Mouse (Mus musculus): ENCODE results near the gene Olfr1354.
"Not testable (repeated sequence)": the region's sequence is repeated elsewhere in the genome, so short reads cannot be mapped to it uniquely, and the experiment has no call there.

Gene Olfr1354

GRCm38 (mm10) chr10:78912871-78913270 is at the start of gene Olfr1354:
Gene Olfr1354, plus strand, starts transcription at chr10:78913171.
- in situ Hi-C loops (cut with MboI; ENCODE audit: low sequenced_read_pairs) = not testable (repeated sequence)

DNA sequence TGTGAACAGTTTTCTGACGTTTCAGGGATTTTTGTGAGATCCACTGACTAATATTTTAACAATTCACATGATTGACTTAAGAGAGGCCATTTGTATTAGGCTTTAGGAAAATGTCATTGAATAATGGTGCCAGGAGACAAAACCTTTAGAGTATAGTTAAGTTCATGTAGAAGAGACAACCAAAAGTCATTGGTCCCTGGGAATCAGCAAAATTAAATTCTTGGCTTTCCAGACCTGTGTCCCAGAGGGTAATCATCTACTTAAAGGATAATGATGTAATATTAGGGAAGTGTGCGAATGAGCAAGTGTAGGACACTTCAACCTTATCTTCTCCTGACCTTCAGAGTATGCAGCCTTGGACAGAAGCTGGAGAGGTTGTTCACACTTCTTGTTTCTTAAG is 37.7 kb upstream of the Olfr1354 start, which contains the start of gene Olfr1355:
Gene Olfr1355 (plus strand): TSS at position 301 of the 400 bp plus-strand sequence.
- in situ Hi-C loops (cut with MboI; ENCODE audit: low sequenced_read_pairs) = no loop called here

DNA sequence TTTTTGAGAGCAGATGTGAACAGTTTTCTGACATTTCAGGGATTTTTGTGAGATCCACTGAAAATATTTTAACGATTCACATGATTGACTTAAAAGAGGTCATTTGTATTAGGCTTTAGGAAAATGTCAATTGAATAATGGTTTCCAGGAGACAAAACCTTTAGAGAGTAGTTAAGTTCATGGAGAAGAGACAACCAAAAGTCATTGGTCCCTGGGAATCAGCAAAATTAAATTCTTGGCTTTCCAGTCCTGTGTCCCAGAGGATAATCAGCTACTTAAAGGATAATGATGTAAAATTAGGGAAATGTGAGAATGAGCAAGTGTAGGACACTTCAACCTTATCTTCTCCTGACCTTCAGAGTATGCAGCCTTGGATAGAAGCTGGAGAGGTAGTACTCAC is 37.4 kb downstream of the Olfr1354 start, which contains the start of gene Olfr8:
Gene Olfr8 (plus strand): TSS at position 301 of the 400 bp plus-strand sequence.
- in situ Hi-C loops (cut with MboI; ENCODE audit: low sequenced_read_pairs) = not testable (repeated sequence)

- in situ Hi-C loops (cut with MboI; ENCODE audit: low sequenced_read_pairs) = not testable (repeated sequence)
Observed at GRCm38 (mm10) chr10:78963009-78963408, 50.0 kb downstream of the Olfr1354 start, which contains the start of gene Olfr1353. Gene Olfr1353, plus strand, starts transcription at chr10:78963309.

Measured in CH12F3 (cell line).